Mouse (Mus musculus): ENCODE data around the gene Spaca6. TPM values are rescaled to one million over a fixed set of nuclear protein-coding genes. Genes with fewer than 3 reads are reported as not detected.

Gene Spaca6
- 110 and 127 TPM in 2 replicates for polyA plus RNA-seq (2012; ENCODE audit: insufficient read depth, insufficient read length, missing spikeins)

- no peak within 1 kb of the TSS for H3K27ac ChIP-seq (ENCODE audit: insufficient read depth, low read depth, low read length)
- H3K4me3 ChIP-seq (ENCODE audit: insufficient read depth, low read length): peak within 1 kb of the TSS; percentile 79
- peaks cover 11% of the 10 kb centered on the region for H3K4me1 ChIP-seq (ENCODE audit: control insufficient read depth, insufficient read depth, low read length)
- TF ChIP-seq CTCF (IDR thresholded peaks at IDR 0.05; ENCODE audit: low read depth, low read length) (no peak), POLR2A (IDR thresholded peaks at IDR 0.05; ENCODE audit: borderline replicate concordance, low read depth, low read length) (no peak)
Observed at GRCm38 (mm10) chr17:17826751-17827657, at the start of gene Spaca6. Spaca6 (plus strand) TSS chr17:17827158.

GRCm38 (mm10) chr17:17790866-17791630, 35.9 kb upstream of the Spaca6 start:
- Histone ChIP-seq H3K4me1 (ENCODE audit: control insufficient read depth, insufficient read depth, low read length) (peaks cover 4% of the 10 kb centered on the region), H3K27ac (ENCODE audit: insufficient read depth, low read depth, low read length) (no peak overlapping the region), H3K4me3 (ENCODE audit: insufficient read depth, low read length) (no peak overlapping the region)
- TF ChIP-seq CTCF (IDR thresholded peaks at IDR 0.05; ENCODE audit: low read depth, low read length): no peak
- TF ChIP-seq POLR2A (IDR thresholded peaks at IDR 0.05; ENCODE audit: borderline replicate concordance, low read depth, low read length): no peak

GRCm38 (mm10) chr17:17792578-17792977, 34.4 kb upstream of the Spaca6 start:
- Histone ChIP-seq H3K4me3 (ENCODE audit: insufficient read depth, low read length) (no peak overlapping the region), H3K27ac (ENCODE audit: insufficient read depth, low read depth, low read length) (no peak overlapping the region), H3K4me1 (ENCODE audit: control insufficient read depth, insufficient read depth, low read length) (peaks cover 4% of the 10 kb centered on the region)
- TF ChIP-seq POLR2A (IDR thresholded peaks at IDR 0.05; ENCODE audit: borderline replicate concordance, low read depth, low read length) (no peak), CTCF (IDR thresholded peaks at IDR 0.05; ENCODE audit: low read depth, low read length) (no peak)

GRCm38 (mm10) chr17:17795527-17795926, 31.4 kb upstream of the Spaca6 start:
- TF ChIP-seq CTCF (IDR thresholded peaks at IDR 0.05; ENCODE audit: low read depth, low read length): no peak
- no peak for TF ChIP-seq POLR2A (IDR thresholded peaks at IDR 0.05; ENCODE audit: borderline replicate concordance, low read depth, low read length)

GRCm38 (mm10) chr17:17823612-17824336, 3.2 kb upstream of the Spaca6 start:
- no peak overlapping the region for H3K4me3 ChIP-seq (ENCODE audit: insufficient read depth, low read length)
- no peak for TF ChIP-seq CTCF (IDR thresholded peaks at IDR 0.05; ENCODE audit: low read depth, low read length)
- TF ChIP-seq POLR2A (IDR thresholded peaks at IDR 0.05; ENCODE audit: borderline replicate concordance, low read depth, low read length): no peak
- H3K4me1 ChIP-seq (ENCODE audit: control insufficient read depth, insufficient read depth, low read length): peaks cover 11% of the 10 kb centered on the region
- no peak overlapping the region for H3K27ac ChIP-seq (ENCODE audit: insufficient read depth, low read depth, low read length)

More at GRCm38 (mm10) chr17:17795527-17795926, 31.4 kb upstream of the Spaca6 start:
- H3K4me1 ChIP-seq (ENCODE audit: control insufficient read depth, insufficient read depth, low read length): peaks cover 4% of the 10 kb centered on the region
- H3K4me3 ChIP-seq (ENCODE audit: insufficient read depth, low read length): no peak overlapping the region
- H3K27ac ChIP-seq (ENCODE audit: insufficient read depth, low read depth, low read length): no peak overlapping the region

GRCm38 (mm10) chr17:17825921-17826591, 902 bp upstream of the Spaca6 start:
- H3K4me1 ChIP-seq (ENCODE audit: control insufficient read depth, insufficient read depth, low read length): peaks cover 11% of the 10 kb centered on the region
- peak overlapping the region; percentile 79 for H3K4me3 ChIP-seq (ENCODE audit: insufficient read depth, low read length)
- TF ChIP-seq CTCF (IDR thresholded peaks at IDR 0.05; ENCODE audit: low read depth, low read length) (no peak), POLR2A (IDR thresholded peaks at IDR 0.05; ENCODE audit: borderline replicate concordance, low read depth, low read length) (no peak)
- no peak overlapping the region for H3K27ac ChIP-seq (ENCODE audit: insufficient read depth, low read depth, low read length)

- Histone ChIP-seq H3K4me1 (ENCODE audit: control insufficient read depth, insufficient read depth, low read length) (peaks cover 11% of the 10 kb centered on the region), H3K27ac (ENCODE audit: insufficient read depth, low read depth, low read length) (no peak overlapping the region), H3K4me3 (ENCODE audit: insufficient read depth, low read length) (peak overlapping the region; percentile 79)
- TF ChIP-seq POLR2A (IDR thresholded peaks at IDR 0.05; ENCODE audit: borderline replicate concordance, low read depth, low read length) (no peak), CTCF (IDR thresholded peaks at IDR 0.05; ENCODE audit: low read depth, low read length) (no peak)
Observed at GRCm38 (mm10) chr17:17827658-17828190, 766 bp downstream of the Spaca6 start.

GRCm38 (mm10) chr17:17828191-17828981, 1.4 kb downstream of the Spaca6 start:
- H3K4me3 ChIP-seq (ENCODE audit: insufficient read depth, low read length): peak overlapping the region; percentile 79
- TF ChIP-seq POLR2A (IDR thresholded peaks at IDR 0.05; ENCODE audit: borderline replicate concordance, low read depth, low read length): no peak
- no peak for TF ChIP-seq CTCF (IDR thresholded peaks at IDR 0.05; ENCODE audit: low read depth, low read length)
- H3K27ac ChIP-seq (ENCODE audit: insufficient read depth, low read depth, low read length): no peak overlapping the region
- H3K4me1 ChIP-seq (ENCODE audit: control insufficient read depth, insufficient read depth, low read length): peaks cover 11% of the 10 kb centered on the region

All from bone marrow macrophage, adult 2 months (primary cell).